In the genomic region with DNA sequence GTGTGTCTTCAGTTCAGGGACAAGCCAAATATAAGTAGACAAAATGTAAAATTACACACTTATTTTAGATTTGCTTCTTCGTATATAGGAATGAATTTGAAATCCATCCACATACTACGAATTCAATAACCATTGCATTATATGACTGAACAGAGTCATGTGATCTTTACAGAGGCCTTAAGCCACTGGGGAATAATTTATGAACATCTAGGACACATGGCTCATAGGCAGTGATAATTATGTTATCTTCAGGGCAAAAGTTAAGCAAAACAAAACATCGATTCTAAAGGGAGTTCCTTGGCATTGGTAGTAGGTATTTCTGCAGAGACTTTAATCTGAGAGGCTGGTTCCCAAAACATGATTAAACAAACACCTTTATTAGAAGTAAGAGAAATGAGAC, we compare ENCODE assay signal across 43 mouse cellular contexts. TPM values are rescaled to one million over a fixed set of nuclear protein-coding genes. Genes with fewer than 3 reads are reported as not detected.
"Had no signal": no experiment of that assay in that cellular context is flagged by ENCODE, and none has a peak within 500 bp of the region (broad histone marks: within the 10 kb centered on the region; RNA-seq: fewer than 3 reads in every experiment).

Gene Olfr178, minus strand, starts transcription at position 101 of the 400 bp plus-strand sequence.

- H3K27me3 ChIP-seq: heart, embryonic 12.5 days; heart, embryonic 13.5 days; heart, embryonic 15.5 days; hindbrain, embryonic 12.5 days; hindbrain, embryonic 13.5 days; hindbrain, embryonic 15.5 days; intestine, embryonic 15.5 days; kidney, embryonic 15.5 days had no signal

- H3K27ac ChIP-seq: heart, embryonic 10.5 days; heart, embryonic 13.5 days; heart, embryonic 15.5 days; hindbrain, embryonic 10.5 days; hindbrain, embryonic 12.5 days; hindbrain, embryonic 13.5 days; hindbrain, embryonic 14.5 days; hindbrain, embryonic 15.5 days; hindbrain, postnatal 0 days; intestine, embryonic 15.5 days; kidney, embryonic 15.5 days; kidney, postnatal 0 days; layer of hippocampus, adult 2 months had no signal

- H3K36me3 ChIP-seq: heart, embryonic 10.5 days; heart, embryonic 12.5 days; heart, embryonic 13.5 days; heart, embryonic 15.5 days; hindbrain, embryonic 10.5 days; hindbrain, embryonic 12.5 days; hindbrain, embryonic 13.5 days; hindbrain, embryonic 15.5 days; intestine, embryonic 15.5 days; kidney, embryonic 15.5 days had no signal

- H3K9me3 ChIP-seq: heart, embryonic 12.5 days; heart, embryonic 15.5 days; hindbrain, embryonic 12.5 days; hindbrain, embryonic 13.5 days; hindbrain, embryonic 15.5 days; intestine, embryonic 15.5 days; kidney, embryonic 15.5 days had no signal

- H3K4me3 ChIP-seq: heart, embryonic 10.5 days; heart, embryonic 12.5 days; heart, embryonic 13.5 days; heart, embryonic 15.5 days; hindbrain, embryonic 10.5 days; hindbrain, embryonic 12.5 days; hindbrain, embryonic 13.5 days; hindbrain, embryonic 15.5 days; intestine, embryonic 15.5 days; kidney, embryonic 15.5 days; layer of hippocampus, adult 2 months had no signal

- ATAC-seq: hindbrain, embryonic 16.5 days; hindbrain, postnatal 0 days; inflammation-experienced regulatory T-cells, adult 6 months; intestine, embryonic 15.5 days; intestine, embryonic 16.5 days; intestine, postnatal 0 days had no signal

- H3K9ac ChIP-seq: heart, embryonic 12.5 days; heart, embryonic 13.5 days; heart, embryonic 15.5 days; hindbrain, embryonic 12.5 days; hindbrain, embryonic 13.5 days; hindbrain, embryonic 14.5 days; hindbrain, embryonic 15.5 days; intestine, embryonic 15.5 days; kidney, embryonic 15.5 days had no signal

- DNase-seq: heart, postnatal 10 days; heart, postnatal 14 days; heart, postnatal 36 days; heart, postnatal 4 days; kidney, adult 11 months; kidney, adult 18-20 months; kidney, adult 2 months; kidney, adult 8-10 months; kidney, adult 9 months; kidney, postnatal 10 days; kidney, postnatal 14 days; kidney, postnatal 25 days; kidney, postnatal 36 days; kidney, postnatal 4 days; layer of hippocampus, adult 9-11 months; layer of hippocampus, postnatal 36 days had no signal

- H3K4me1 ChIP-seq: heart, embryonic 10.5 days; heart, embryonic 12.5 days; heart, embryonic 13.5 days; heart, embryonic 15.5 days; hindbrain, embryonic 10.5 days; hindbrain, embryonic 12.5 days; hindbrain, embryonic 13.5 days; hindbrain, embryonic 15.5 days; intestine, embryonic 15.5 days; kidney, embryonic 15.5 days had no signal

- H3K4me2 ChIP-seq: heart, embryonic 11.5 days; heart, embryonic 12.5 days; heart, embryonic 13.5 days; heart, embryonic 15.5 days; hindbrain, embryonic 12.5 days; hindbrain, embryonic 13.5 days; hindbrain, embryonic 14.5 days; hindbrain, embryonic 15.5 days; intestine, embryonic 15.5 days; kidney, embryonic 15.5 days had no signal

RNA-seq across cellular contexts. Expression of gene Olfr178, which starts in this region (rescaled TPM):
- polyA plus RNA-seq: heart, embryonic 10.5 days; heart, embryonic 11.5 days; heart, embryonic 12.5 days; heart, embryonic 13.5 days; heart, embryonic 14.5 days; heart, embryonic 15.5 days; heart, embryonic 16.5 days; heart, postnatal 0 days; hindbrain, embryonic 10.5 days; hindbrain, embryonic 11.5 days; hindbrain, embryonic 12.5 days; hindbrain, embryonic 13.5 days; hindbrain, embryonic 14.5 days; hindbrain, embryonic 15.5 days; hindbrain, embryonic 16.5 days; hindbrain, postnatal 0 days; inflammation-experienced regulatory T-cells, adult 6 months; intestine, embryonic 14.5 days; intestine, embryonic 15.5 days; intestine, embryonic 16.5 days; intestine, postnatal 0 days; kidney, adult 2 months; kidney, embryonic 14.5 days; kidney, embryonic 15.5 days; kidney, embryonic 16.5 days; kidney, postnatal 0 days; large intestine, adult 2 months had no signal
